In genomic region chr15:80711401-80712151, GRCm38 (mm10) we compare ENCODE assay signal across 8 mouse cellular contexts. TPM values are rescaled to one million over a fixed set of nuclear protein-coding genes. Genes with fewer than 3 reads are reported as not detected.
A peak's percentile ranks its signal among the peaks of the same experiment; 100 is the strongest.
DNase-seq lines count a peak whose midpoint lies in the region; ATAC-seq lines count a peak whose summit lies in the region.

No protein-coding gene starts in this region.

- peak overlapping the region; percentile 96 for H3K4me3 ChIP-seq in intestine, embryonic 14.5 days (ENCODE audit: low read depth, low read length)
- H3K4me3 ChIP-seq in limb, embryonic 11.5 days (ENCODE audit: low read depth, low read length), result peak overlapping the region; percentile 90
- H3K4me3 ChIP-seq in midbrain, embryonic 11.5 days (ENCODE audit: low read depth, low read length), result peak overlapping the region; percentile 93

- peak overlapping the region; percentile 68 for H3K4me2 ChIP-seq in intestine, embryonic 14.5 days (ENCODE audit: low read length)
- peak overlapping the region; percentile 78 for H3K4me2 ChIP-seq in limb, embryonic 11.5 days (ENCODE audit: low read depth, severe bottlenecking)
- peak overlapping the region; percentile 96 for H3K4me2 ChIP-seq in midbrain, embryonic 11.5 days

- no peaks in the 10 kb centered on the region for H3K27me3 ChIP-seq in intestine, embryonic 14.5 days (replicated peaks; ENCODE audit: control insufficient read depth, insufficient read depth, low read length)
- H3K27me3 ChIP-seq in limb, embryonic 11.5 days (ENCODE audit: control insufficient read depth, insufficient read depth, low read length), result no peaks in the 10 kb centered on the region
- no peaks in the 10 kb centered on the region for H3K27me3 ChIP-seq in midbrain, embryonic 11.5 days (ENCODE audit: control insufficient read depth, insufficient read depth, low read length)

- no peaks in the 10 kb centered on the region for H3K9me3 ChIP-seq in intestine, embryonic 14.5 days (ENCODE audit: control insufficient read depth, low read length)
- H3K9me3 ChIP-seq in limb, embryonic 11.5 days (ENCODE audit: control insufficient read depth, low read length), result no peaks in the 10 kb centered on the region
- no peaks in the 10 kb centered on the region for H3K9me3 ChIP-seq in midbrain, embryonic 11.5 days (ENCODE audit: control insufficient read depth, low read length)

- H3K9ac ChIP-seq in intestine, embryonic 14.5 days (ENCODE audit: low read length), result peak overlapping the region; percentile 91
- peak overlapping the region; percentile 76 for H3K9ac ChIP-seq in limb, embryonic 11.5 days (ENCODE audit: low read length)
- H3K9ac ChIP-seq in midbrain, embryonic 11.5 days (ENCODE audit: low read length), result peak overlapping the region; percentile 77

- DNase-seq in left cerebral cortex, adult 18-20 months (ENCODE audit: low spot score in 2 of 2), result peak; percentile 48
- DNase-seq in left cerebral cortex, adult 11 months (ENCODE audit: low spot score), result no peak
- peak; percentile 57 for DNase-seq in embryo, embryonic 10.5 days (ENCODE audit: low spot score)
- DNase-seq in gastrocnemius, postnatal 25 days, result peak; percentile 66
- DNase-seq in intestine, embryonic 14.5 days (ENCODE audit: low spot score), result peak; percentile 84
- DNase-seq in limb, embryonic 11.5 days (ENCODE audit: low spot score), result peak; percentile 68
- DNase-seq in midbrain, embryonic 11.5 days (ENCODE audit: low spot score, missing footprints), result peak; percentile 94
- DNase-seq in spleen, adult 12 weeks (ENCODE audit: low spot score), result peak; percentile 55

- WGBS in intestine, embryonic 14.5 days, result under 1% methylated on average over 78 of the region's 106 CpGs
- WGBS in limb, embryonic 11.5 days, result under 1% methylated on average over 85 of the region's 106 CpGs
- under 1% methylated on average over 72 of the region's 106 CpGs for WGBS in midbrain, embryonic 11.5 days

- H3K4me1 ChIP-seq in intestine, embryonic 14.5 days (replicated peaks; ENCODE audit: control insufficient read depth, insufficient read depth, low read length), result peaks cover 28% of the 10 kb centered on the region
- H3K4me1 ChIP-seq in limb, embryonic 11.5 days (ENCODE audit: control insufficient read depth, insufficient read depth, low read length), result 0 out of 2 replicates have a peak, but pooled peaks cover 2% of the 10 kb centered on the region
- H3K4me1 ChIP-seq in midbrain, embryonic 11.5 days (ENCODE audit: control insufficient read depth, insufficient read depth, low read length), result peaks cover 6% of the 10 kb centered on the region

- H3K36me3 ChIP-seq in intestine, embryonic 14.5 days (ENCODE audit: control insufficient read depth, insufficient read depth, low read length), result no peaks in the 10 kb centered on the region
- H3K36me3 ChIP-seq in limb, embryonic 11.5 days (ENCODE audit: control insufficient read depth, insufficient read depth, low read length), result no peaks in the 10 kb centered on the region
- H3K36me3 ChIP-seq in midbrain, embryonic 11.5 days (ENCODE audit: control insufficient read depth, insufficient read depth, low read length), result no peaks in the 10 kb centered on the region

- H3K27ac ChIP-seq in intestine, embryonic 14.5 days (ENCODE audit: low read depth), result peak overlapping the region; percentile 95
- 0 out of 2 replicates have a peak overlapping the region, but pooled peaks have one; percentile 30 for H3K27ac ChIP-seq in limb, embryonic 11.5 days (replicated peaks; ENCODE audit: low read depth, low read length)
- peak overlapping the region; percentile 48 for H3K27ac ChIP-seq in midbrain, embryonic 11.5 days (ENCODE audit: low read depth, low read length)

- ATAC-seq in intestine, embryonic 14.5 days (replicated peaks; ENCODE audit: low FRiP score, low TSS enrichment, low read depth), result peak; percentile 54
- ATAC-seq in limb, embryonic 11.5 days (ENCODE audit: insufficient number of reproducible peaks, low FRiP score, low TSS enrichment, low read depth), result peak; percentile 22; the same call in 1 of the 2 replicates
- ATAC-seq in midbrain, embryonic 11.5 days (ENCODE audit: low FRiP score), result peak; percentile 69

RNA-seq across cellular contexts. Expression of gene Tnrc6b, which starts 0.5 kb away (rescaled TPM):
- total RNA-seq in left cerebral cortex, adult 18-20 months (2021), result 100 to 1,000 TPM; 101 to 102 TPM
- 10 to 100 TPM; 43.2 to 43.7 TPM for total RNA-seq in gastrocnemius, postnatal 25 days (2021)
- 16.3 and 19.2 TPM in 2 replicates for polyA plus RNA-seq in intestine, embryonic 14.5 days (2014; fragmentation: Nextera tagmentation; extraction: Ambion mirVana)
- polyA plus RNA-seq in limb, embryonic 11.5 days (2014; fragmentation: Nextera tagmentation; extraction: Ambion mirVana), result 15.4 and 20.1 TPM in 2 replicates
- 14.7 and 17.0 TPM in 2 replicates for polyA plus RNA-seq in midbrain, embryonic 11.5 days (2014; fragmentation: Nextera tagmentation; extraction: Ambion mirVana)

RNA-seq across cellular contexts. Expression of gene Fam83f, which starts 39.9 kb away (rescaled TPM):
- total RNA-seq in left cerebral cortex, adult 18-20 months (2021), result under 1 TPM; 0.16 to 0.54 TPM
- total RNA-seq in gastrocnemius, postnatal 25 days (2021), result under 1 TPM; 0.11 to 0.13 TPM
- polyA plus RNA-seq in intestine, embryonic 14.5 days (2014; fragmentation: Nextera tagmentation; extraction: Ambion mirVana), result 6.3 and 6.6 TPM in 2 replicates
- 0.38 and 0.60 TPM in 2 replicates for polyA plus RNA-seq in limb, embryonic 11.5 days (2014; fragmentation: Nextera tagmentation; extraction: Ambion mirVana)
- polyA plus RNA-seq in midbrain, embryonic 11.5 days (2014; fragmentation: Nextera tagmentation; extraction: Ambion mirVana), result 0.12 and 0.16 TPM in 2 replicates

Comparison
In these comparisons a context has a peak if more than half of its experiments do, and no peak if none do; other contexts are left out.
1. H3K27ac ChIP-seq: peak in every context shown above with its lines; median percentile 95 in intestine, embryonic 14.5 days; 48 in midbrain, embryonic 11.5 days; 30 in limb, embryonic 11.5 days.